9 mouse cellular contexts compared by ENCODE assay signal in genomic region chr15:83088495-83089428, GRCm38 (mm10). TPM values are rescaled to one million over a fixed set of nuclear protein-coding genes. Genes with fewer than 3 reads are reported as not detected.
A peak's percentile ranks its signal among the peaks of the same experiment; 100 is the strongest.
DNase-seq lines count a peak whose midpoint lies in the region; ATAC-seq and TF ChIP-seq lines count a peak whose summit lies in the region.
"Had no signal": no experiment of that assay in that cellular context is flagged by ENCODE, and none has a peak within 500 bp of the region (broad histone marks: within the 10 kb centered on the region; RNA-seq: fewer than 3 reads in every experiment).

No protein-coding gene starts in this region.

- H3K4me2 ChIP-seq in lung, postnatal 0 days (replicated peaks; ENCODE audit: low read depth, low read length) = no peak overlapping the region
- H3K4me2 ChIP-seq in intestine, embryonic 14.5 days (ENCODE audit: low read length) = peak overlapping the region; percentile 25; the same call in 1 of the 2 replicates
- peak overlapping the region; percentile 29 for H3K4me2 ChIP-seq in midbrain, embryonic 11.5 days

- peak; percentile 55; the same call in 1 of the 2 replicates for ATAC-seq in lung, postnatal 0 days
- ATAC-seq in intestine, embryonic 14.5 days (replicated peaks; ENCODE audit: low FRiP score, low TSS enrichment, low read depth) = no peak
- ATAC-seq in midbrain, embryonic 11.5 days (ENCODE audit: low FRiP score) = no peak
- ATAC-seq: Patski had no signal

- WGBS in lung, postnatal 0 days = 11% methylated on average over 27 of the region's 27 CpGs
- 9% methylated on average over 27 of the region's 27 CpGs for WGBS in intestine, embryonic 14.5 days
- WGBS in midbrain, embryonic 11.5 days = 6% methylated on average over 27 of the region's 27 CpGs

- no peaks in the 10 kb centered on the region for H3K4me1 ChIP-seq in lung, postnatal 0 days (ENCODE audit: insufficient read depth, low read depth, low read length)
- H3K4me1 ChIP-seq in intestine, embryonic 14.5 days (replicated peaks; ENCODE audit: control insufficient read depth, insufficient read depth, low read length) = peaks cover 8% of the 10 kb centered on the region
- peaks cover 12% of the 10 kb centered on the region for H3K4me1 ChIP-seq in midbrain, embryonic 11.5 days (ENCODE audit: control insufficient read depth, insufficient read depth, low read length)

- no peaks in the 10 kb centered on the region for H3K36me3 ChIP-seq in lung, postnatal 0 days (ENCODE audit: insufficient read depth, low read length)
- H3K36me3 ChIP-seq in intestine, embryonic 14.5 days (ENCODE audit: control insufficient read depth, insufficient read depth, low read length) = no peaks in the 10 kb centered on the region
- H3K36me3 ChIP-seq in midbrain, embryonic 11.5 days (ENCODE audit: control insufficient read depth, insufficient read depth, low read length) = no peaks in the 10 kb centered on the region

- H3K9me3 ChIP-seq in lung, postnatal 0 days (ENCODE audit: low read length) = no peaks in the 10 kb centered on the region
- no peaks in the 10 kb centered on the region for H3K9me3 ChIP-seq in intestine, embryonic 14.5 days (ENCODE audit: control insufficient read depth, low read length)
- no peaks in the 10 kb centered on the region for H3K9me3 ChIP-seq in midbrain, embryonic 11.5 days (ENCODE audit: control insufficient read depth, low read length)

- DNase-seq in lung, postnatal 0 days (ENCODE audit: low spot score) = peak; percentile 38
- no peak for DNase-seq in lung, adult 18-20 months
- DNase-seq in intestine, embryonic 14.5 days (ENCODE audit: low spot score) = no peak
- DNase-seq in midbrain, embryonic 11.5 days (ENCODE audit: low spot score, missing footprints) = peak; percentile 87
- no peak for DNase-seq in spleen, postnatal 10 days (ENCODE audit: low spot score in 2 of 2)
- no peak for DNase-seq in kidney, postnatal 4 days
- DNase-seq in thymus, postnatal 14 days = no peak
- DNase-seq: thymus, postnatal 36 days had no signal

- TF ChIP-seq CTCF in lung, postnatal 0 days (IDR thresholded peaks at IDR 0.05) = no peak

- H3K27ac ChIP-seq in lung, postnatal 0 days (ENCODE audit: low read length) = no peak overlapping the region
- no peak overlapping the region for H3K27ac ChIP-seq in intestine, embryonic 14.5 days (ENCODE audit: low read depth)
- no peak overlapping the region for H3K27ac ChIP-seq in midbrain, embryonic 11.5 days (ENCODE audit: low read depth, low read length)

- no peaks in the 10 kb centered on the region for H3K27me3 ChIP-seq in lung, postnatal 0 days (replicated peaks; ENCODE audit: insufficient read depth, low read length)
- H3K27me3 ChIP-seq in intestine, embryonic 14.5 days (replicated peaks; ENCODE audit: control insufficient read depth, insufficient read depth, low read length) = 0 out of 2 replicates have a peak, but pooled peaks cover 7% of the 10 kb centered on the region
- H3K27me3 ChIP-seq in midbrain, embryonic 11.5 days (ENCODE audit: control insufficient read depth, insufficient read depth, low read length) = peaks cover 9% of the 10 kb centered on the region

- no peak for TF ChIP-seq EP300 in lung, postnatal 0 days (IDR thresholded peaks at IDR 0.05)

- H3K4me3 ChIP-seq in lung, postnatal 0 days (ENCODE audit: low read depth, low read length) = no peak overlapping the region
- no peak overlapping the region for H3K4me3 ChIP-seq in intestine, embryonic 14.5 days (ENCODE audit: low read depth, low read length)
- H3K4me3 ChIP-seq in midbrain, embryonic 11.5 days (ENCODE audit: low read depth, low read length) = no peak overlapping the region

- no peak overlapping the region for H3K9ac ChIP-seq in lung, postnatal 0 days (replicated peaks; ENCODE audit: low read depth)
- no peak overlapping the region for H3K9ac ChIP-seq in intestine, embryonic 14.5 days (ENCODE audit: low read length)
- H3K9ac ChIP-seq in midbrain, embryonic 11.5 days (ENCODE audit: low read length) = peak overlapping the region; percentile 38

RNA-seq across cellular contexts. Expression of gene Serhl, which starts 0.5 kb away (rescaled TPM):
- polyA plus RNA-seq in lung, postnatal 0 days (2015; fragmentation: Nextera tagmentation; extraction: Ambion mirVana) = 50.9 and 53.9 TPM in 2 replicates
- polyA plus RNA-seq in intestine, embryonic 14.5 days (2014; fragmentation: Nextera tagmentation; extraction: Ambion mirVana) = 64.2 and 71.9 TPM in 2 replicates
- polyA plus RNA-seq in midbrain, embryonic 11.5 days (2014; fragmentation: Nextera tagmentation; extraction: Ambion mirVana) = 46.9 and 47.0 TPM in 2 replicates

RNA-seq across cellular contexts. Expression of gene Rrp7a, which starts 33.8 kb away (rescaled TPM):
- polyA plus RNA-seq in lung, postnatal 0 days (2015; fragmentation: Nextera tagmentation; extraction: Ambion mirVana) = 38.2 and 40.2 TPM in 2 replicates
- 60.7 and 66.4 TPM in 2 replicates for polyA plus RNA-seq in intestine, embryonic 14.5 days (2014; fragmentation: Nextera tagmentation; extraction: Ambion mirVana)
- polyA plus RNA-seq in midbrain, embryonic 11.5 days (2014; fragmentation: Nextera tagmentation; extraction: Ambion mirVana) = 70.5 and 79.6 TPM in 2 replicates

RNA-seq across cellular contexts. Expression of gene Nfam1, which starts 55.7 kb away (rescaled TPM):
- polyA plus RNA-seq in lung, postnatal 0 days (2015; fragmentation: Nextera tagmentation; extraction: Ambion mirVana) = 6.3 and 6.5 TPM in 2 replicates
- 3.6 and 3.7 TPM in 2 replicates for polyA plus RNA-seq in intestine, embryonic 14.5 days (2014; fragmentation: Nextera tagmentation; extraction: Ambion mirVana)
- 3.9 and 4.0 TPM in 2 replicates for polyA plus RNA-seq in midbrain, embryonic 11.5 days (2014; fragmentation: Nextera tagmentation; extraction: Ambion mirVana)
- polyA plus RNA-seq: Patski had no signal

Comparison
In these comparisons a context has a peak if more than half of its experiments do, and no peak if none do; other contexts are left out.
1. DNase-seq: peak in lung, postnatal 0 days (single experiment) and midbrain, embryonic 11.5 days (single experiment); none in lung, adult 18-20 months (0 of 2), intestine, embryonic 14.5 days (single experiment), spleen, postnatal 10 days (0 of 2), kidney, postnatal 4 days (0 of 2) and thymus, postnatal 14 days (single experiment).